ENCODE assay signal across 17 mouse cellular contexts in genomic region chr16:10878227-10878626, GRCm38 (mm10). TPM values are rescaled to one million over a fixed set of nuclear protein-coding genes. Genes with fewer than 3 reads are reported as not detected.
"Had no signal": no experiment of that assay in that cellular context is flagged by ENCODE, and none has a peak within 500 bp of the region (broad histone marks: within the 10 kb centered on the region; RNA-seq: fewer than 3 reads in every experiment).

No protein-coding gene starts in this region.

- H3K9ac ChIP-seq: liver, embryonic 14.5 days; lung, embryonic 14.5 days; midbrain, embryonic 13.5 days; midbrain, embryonic 15.5 days; neural tube, embryonic 12.5 days; stomach, embryonic 15.5 days had no signal

- H3K4me3 ChIP-seq: megakaryocyte, embryonic 14.5 days; midbrain, embryonic 13.5 days; midbrain, embryonic 15.5 days; neural tube, embryonic 12.5 days; stomach, embryonic 15.5 days had no signal

- ATAC-seq: midbrain, embryonic 13.5 days; midbrain, embryonic 15.5 days had no signal

- H3K36me3 ChIP-seq: midbrain, embryonic 13.5 days; midbrain, embryonic 15.5 days; neural tube, embryonic 12.5 days; stomach, embryonic 15.5 days had no signal

- H3K9me3 ChIP-seq: megakaryocyte, embryonic 14.5 days; midbrain, embryonic 13.5 days; midbrain, embryonic 15.5 days; neural tube, embryonic 12.5 days; stomach, embryonic 15.5 days had no signal

- DNase-seq: lung, adult 18-20 months; lung, embryonic 14.5 days; lung, postnatal 10 days; lung, postnatal 4 days; right cerebral cortex, postnatal 14 days; thymus, adult 2 months; thymus, postnatal 14 days; thymus, postnatal 4 days had no signal

- H3K27ac ChIP-seq: liver, embryonic 14.5 days; midbrain, embryonic 13.5 days; midbrain, embryonic 15.5 days; neural tube, embryonic 12.5 days; stomach, embryonic 15.5 days; stomach, postnatal 0 days had no signal

- H3K27me3 ChIP-seq: midbrain, embryonic 13.5 days; midbrain, embryonic 15.5 days; neural tube, embryonic 12.5 days; stomach, embryonic 15.5 days had no signal

- H3K4me1 ChIP-seq: neural tube, embryonic 12.5 days had no signal

- H3K4me2 ChIP-seq: lung, embryonic 14.5 days; midbrain, embryonic 11.5 days; midbrain, embryonic 13.5 days; midbrain, embryonic 15.5 days; neural tube, embryonic 12.5 days; stomach, embryonic 15.5 days had no signal

RNA-seq across cellular contexts. Expression of gene Rmi2, which starts 43.4 kb away (rescaled TPM):
- total RNA-seq: monocyte, adult 5-6 weeks had no signal
